Mouse (Mus musculus): ENCODE data around the gene Pdia2.

Pdia2 gene

GRCm38 (mm10) chr17:26198892-26199291 lies at the start of gene Pdia2:
Gene Pdia2, minus strand, starts transcription at chr17:26199087.
- no peak for DNase-seq (ENCODE audit: low read depth, low spot score)

GRCm38 (mm10) chr17:26244101-26244841 lies 45.4 kb upstream of the Pdia2 start, which contains the start of gene Fam234a:
Gene Fam234a, minus strand, starts transcription at chr17:26244242.
- peak; percentile 93 for DNase-seq (ENCODE audit: low read depth, low spot score)

GRCm38 (mm10) chr17:26243471-26244100 lies 44.7 kb upstream of the Pdia2 start:
- no peak for DNase-seq (ENCODE audit: low read depth, low spot score)

GRCm38 (mm10) chr17:26240990-26241389 lies 42.1 kb upstream of the Pdia2 start:
- DNase-seq (ENCODE audit: low read depth, low spot score): no peak

GRCm38 (mm10) chr17:26240120-26240790 lies 41.4 kb upstream of the Pdia2 start:
- no peak for DNase-seq (ENCODE audit: low read depth, low spot score)

GRCm38 (mm10) chr17:26239551-26239950 lies 40.7 kb upstream of the Pdia2 start:
- DNase-seq (ENCODE audit: low read depth, low spot score): no peak

GRCm38 (mm10) chr17:26237667-26238066 lies 38.8 kb upstream of the Pdia2 start:
- DNase-seq (ENCODE audit: low read depth, low spot score): no peak

- DNase-seq (ENCODE audit: low read depth, low spot score): no peak
These were observed 36.4 kb upstream of the Pdia2 start for GRCm38 (mm10) chr17:26235077-26235815.

- DNase-seq (ENCODE audit: low read depth, low spot score): no peak
These were observed 35.5 kb upstream of the Pdia2 start for GRCm38 (mm10) chr17:26234386-26234785.

GRCm38 (mm10) chr17:26232863-26233262 lies 34.0 kb upstream of the Pdia2 start:
- no peak for DNase-seq (ENCODE audit: low read depth, low spot score)

GRCm38 (mm10) chr17:26231156-26231555 lies 32.3 kb upstream of the Pdia2 start:
- DNase-seq (ENCODE audit: low read depth, low spot score): no peak

GRCm38 (mm10) chr17:26229776-26230175 lies 30.9 kb upstream of the Pdia2 start:
- no peak for DNase-seq (ENCODE audit: low read depth, low spot score)

GRCm38 (mm10) chr17:26225150-26225549 lies 26.3 kb upstream of the Pdia2 start:
- no peak for DNase-seq (ENCODE audit: low read depth, low spot score)

GRCm38 (mm10) chr17:26221508-26221907 lies 22.6 kb upstream of the Pdia2 start:
- no peak for DNase-seq (ENCODE audit: low read depth, low spot score)

GRCm38 (mm10) chr17:26212681-26213080 lies 13.8 kb upstream of the Pdia2 start:
- no peak for DNase-seq (ENCODE audit: low read depth, low spot score)

- no peak for DNase-seq (ENCODE audit: low read depth, low spot score)
These were observed 13.4 kb upstream of the Pdia2 start for GRCm38 (mm10) chr17:26212241-26212640.

- DNase-seq (ENCODE audit: low read depth, low spot score): no peak
These were observed 8.8 kb upstream of the Pdia2 start, which contains the start of gene Arhgdig for GRCm38 (mm10) chr17:26207686-26208085. Gene Arhgdig, minus strand, starts transcription at chr17:26207786.

GRCm38 (mm10) chr17:26206392-26206791 lies 7.5 kb upstream of the Pdia2 start:
- DNase-seq (ENCODE audit: low read depth, low spot score): no peak

- DNase-seq (ENCODE audit: low read depth, low spot score): no peak
These were observed 5.9 kb upstream of the Pdia2 start for GRCm38 (mm10) chr17:26204766-26205165.

- DNase-seq (ENCODE audit: low read depth, low spot score): no peak
These were observed 4.5 kb upstream of the Pdia2 start for GRCm38 (mm10) chr17:26203321-26203811.

GRCm38 (mm10) chr17:26202737-26203136 lies 3.9 kb upstream of the Pdia2 start, which contains the start of gene Rgs11:
Gene Rgs11, plus strand, starts transcription at chr17:26202951.
- no peak for DNase-seq (ENCODE audit: low read depth, low spot score)

GRCm38 (mm10) chr17:26201998-26202397 lies 3.1 kb upstream of the Pdia2 start:
- DNase-seq (ENCODE audit: low read depth, low spot score): no peak

All from embryo, embryonic 11.5 days (tissue).